In genomic region chr3:55847115-55847514, GRCm38 (mm10) we compare ENCODE assay signal across 21 mouse cellular contexts.
"Had no signal": no experiment of that assay in that cellular context is flagged by ENCODE, and none has a peak within 500 bp of the region (broad histone marks: within the 10 kb centered on the region; RNA-seq: fewer than 3 reads in every experiment).

No protein-coding gene starts in this region.

- H3K36me3 ChIP-seq: stomach, embryonic 15.5 days had no signal

- DNase-seq: lung, adult 18-20 months; lung, embryonic 14.5 days; lung, postnatal 10 days; lung, postnatal 4 days; midbrain, embryonic 14.5 days; retina, postnatal 1 day; right cerebral cortex, adult 18-20 months; right cerebral cortex, postnatal 25 days; right cerebral cortex, postnatal 4 days; thymus, adult 2 months; thymus, postnatal 25 days; thymus, postnatal 4 days had no signal

- H3K4me1 ChIP-seq: midbrain, embryonic 10.5 days; midbrain, embryonic 12.5 days; neural tube, embryonic 13.5 days; neural tube, embryonic 15.5 days; stomach, embryonic 15.5 days had no signal

- H3K27ac ChIP-seq: liver, embryonic 14.5 days; midbrain, embryonic 10.5 days; midbrain, embryonic 12.5 days; neural tube, embryonic 13.5 days; neural tube, embryonic 15.5 days; stomach, embryonic 15.5 days; stomach, postnatal 0 days had no signal

- ATAC-seq: midbrain, embryonic 16.5 days had no signal

- H3K27me3 ChIP-seq: midbrain, embryonic 12.5 days; neural tube, embryonic 13.5 days; neural tube, embryonic 15.5 days; stomach, embryonic 15.5 days had no signal

- H3K4me3 ChIP-seq: midbrain, embryonic 10.5 days; midbrain, embryonic 12.5 days; myocyte; neural tube, embryonic 13.5 days; neural tube, embryonic 15.5 days; stomach, embryonic 15.5 days had no signal
